Mouse (Mus musculus) mouse trophoblast stem cell (cell line): Measurements from ENCODE around the gene Nup205.

Source experiments
- in situ Hi-C, 2 experiments: fragments of 300-500 bp; cut with MseI, MboI; formaldehyde crosslinking; loops; 2 replicates in 1 of 2; 3 replicates in 1 of 2; pipeline ENCODE4 v1.15.1; 2025

Nup205 gene

GRCm38 (mm10) chr6:35251807-35252476, 74.7 kb downstream of the Nup205 start:
- in situ Hi-C loops, result no loop called here

- in situ Hi-C loops, result no loop called here
Measured at GRCm38 (mm10) chr6:35252477-35253346, 75.5 kb downstream of the Nup205 start.

GRCm38 (mm10) chr6:35253474-35253873, 76.3 kb downstream of the Nup205 start:
- in situ Hi-C loops, result no loop called here

- in situ Hi-C loops, result no loop called here
Measured at GRCm38 (mm10) chr6:35254136-35254904, 77.1 kb downstream of the Nup205 start.

GRCm38 (mm10) chr6:35255017-35255416, 77.8 kb downstream of the Nup205 start:
- in situ Hi-C loops, result no loop called here

- in situ Hi-C loops, result no loop called here
Measured at GRCm38 (mm10) chr6:35256691-35257090, 79.5 kb downstream of the Nup205 start.

- in situ Hi-C loops, result no loop called here
Measured at GRCm38 (mm10) chr6:35257626-35258190, 80.5 kb downstream of the Nup205 start.

GRCm38 (mm10) chr6:35258922-35259321, 81.7 kb downstream of the Nup205 start:
- in situ Hi-C loops, result no loop called here

GRCm38 (mm10) chr6:35259526-35259925, 82.3 kb downstream of the Nup205 start:
- in situ Hi-C loops, result no loop called here

- in situ Hi-C loops, result no loop called here
Measured at GRCm38 (mm10) chr6:35260531-35260930, 83.3 kb downstream of the Nup205 start.

GRCm38 (mm10) chr6:35265580-35266278, 88.5 kb downstream of the Nup205 start:
- in situ Hi-C loops, result no loop called here

GRCm38 (mm10) chr6:35268711-35269110, 91.5 kb downstream of the Nup205 start:
- in situ Hi-C loops, result no loop called here

GRCm38 (mm10) chr6:35269643-35270042, 92.4 kb downstream of the Nup205 start:
- in situ Hi-C loops, result no loop called here

- in situ Hi-C loops, result no loop called here
Measured at GRCm38 (mm10) chr6:35271094-35271855, 94.1 kb downstream of the Nup205 start.

- in situ Hi-C loops, result no loop called here
Measured at GRCm38 (mm10) chr6:35271868-35272765, 94.9 kb downstream of the Nup205 start.

- in situ Hi-C loops, result no loop called here
Measured at GRCm38 (mm10) chr6:35273391-35274082, 96.3 kb downstream of the Nup205 start.

- in situ Hi-C loops, result no loop called here
Measured at GRCm38 (mm10) chr6:35277903-35278587, 100.8 kb downstream of the Nup205 start.

GRCm38 (mm10) chr6:35279306-35279705, 102.1 kb downstream of the Nup205 start:
- in situ Hi-C loops, result no loop called here
